Mouse (Mus musculus): ENCODE results near the gene Rcbtb2.

DNA sequence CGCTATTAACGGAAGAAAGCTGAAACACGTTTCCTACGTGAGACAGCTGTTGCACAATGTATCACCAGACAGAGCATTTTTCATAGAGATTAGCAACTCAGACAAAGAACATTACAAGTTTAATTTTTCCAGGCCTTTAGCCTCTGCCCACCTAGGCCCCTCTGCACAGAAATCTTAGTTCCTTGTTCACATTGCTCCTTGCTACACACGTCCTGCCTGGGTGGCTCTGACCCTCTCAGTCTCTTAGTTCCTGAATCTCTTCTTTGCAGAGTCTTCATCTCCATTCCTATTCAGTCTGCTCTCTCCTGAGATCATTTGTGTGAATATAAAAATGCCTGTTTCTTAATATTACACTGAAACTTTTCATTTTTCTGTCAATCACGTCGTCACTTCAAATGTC is 134.5 kb downstream of the Rcbtb2 start:
- TF ChIP-seq CTCF (IDR thresholded peaks at IDR 0.05; ENCODE audit: borderline replicate concordance, control insufficient read depth, extremely low read depth, insufficient read depth, low read length, poor library complexity) = no peak
- TF ChIP-seq POLR2A (IDR thresholded peaks at IDR 0.05; ENCODE audit: control insufficient read depth, extremely low read depth, insufficient read depth, low read length, poor library complexity) = no peak

Measured in thymus, adult 2 months (tissue).